Mouse (Mus musculus) spleen, adult 12 weeks (tissue): ENCODE measurements around the gene Eefsec.

ENCODE experiments used
- DNase-seq: peaks from one replicate; pipeline ENCODE4 v3.0.0; 2022; ENCODE audit warnings: low spot score

The Eefsec gene

DNA sequence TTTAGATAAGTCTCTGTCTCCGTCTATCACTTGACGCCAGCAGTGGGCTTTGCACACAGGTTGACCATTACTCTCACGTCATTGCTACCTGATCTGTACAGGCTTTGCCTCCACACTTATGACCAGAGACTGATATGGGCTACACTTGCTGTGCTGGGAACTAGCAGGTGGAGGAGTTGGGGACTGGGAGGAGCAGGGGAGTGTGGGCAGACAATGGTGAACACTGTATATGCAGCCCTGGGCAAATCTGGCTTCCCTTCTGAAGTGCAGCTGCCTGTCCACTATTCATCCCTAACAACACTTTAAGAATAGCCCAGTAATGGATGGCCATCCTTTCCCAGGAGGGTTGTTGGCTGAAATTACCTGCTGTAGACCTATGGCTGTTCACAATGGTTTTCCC lies 103.4 kb downstream of the Eefsec start:
- no peak for DNase-seq

DNA sequence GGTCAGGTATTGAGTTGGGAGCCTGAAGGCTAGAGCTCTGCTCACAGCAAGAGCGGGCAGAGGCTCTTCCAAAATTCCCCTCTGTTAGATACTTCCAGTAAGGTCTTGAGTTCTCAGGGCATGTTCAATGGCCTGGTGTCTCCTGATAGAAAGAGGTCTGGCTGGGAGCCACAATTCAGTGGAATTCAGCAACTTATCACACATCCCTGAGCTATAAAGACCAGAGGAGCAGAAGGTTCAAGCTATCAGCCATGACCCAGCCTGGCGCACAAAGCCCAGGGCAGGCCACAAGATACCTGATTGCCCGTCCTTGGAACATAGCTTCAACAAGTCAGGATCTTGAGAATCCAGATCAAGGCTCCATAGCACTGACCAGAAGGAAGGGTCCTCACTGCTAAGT lies 105.2 kb downstream of the Eefsec start:
- DNase-seq: peak; percentile 23

DNA sequence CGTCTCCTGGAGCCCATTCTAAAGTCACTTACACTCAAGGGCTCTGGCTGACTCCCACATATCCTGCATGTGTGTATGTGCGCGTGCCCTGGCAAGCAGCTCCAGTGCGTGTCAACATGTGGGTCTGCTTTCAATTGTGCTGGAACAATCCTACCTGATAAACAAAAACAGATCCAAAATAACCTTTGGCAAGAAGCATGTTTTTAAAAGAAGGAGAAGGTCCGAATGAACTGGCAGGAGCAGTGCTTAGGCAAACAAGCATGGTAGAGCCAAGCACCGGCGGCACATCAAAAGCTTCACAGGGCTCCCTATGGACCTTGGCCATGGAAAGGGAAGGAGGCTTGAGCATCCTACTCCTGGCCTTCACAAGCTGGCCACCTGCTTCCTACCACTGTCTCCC lies 105.6 kb downstream of the Eefsec start:
- DNase-seq: no peak

DNA sequence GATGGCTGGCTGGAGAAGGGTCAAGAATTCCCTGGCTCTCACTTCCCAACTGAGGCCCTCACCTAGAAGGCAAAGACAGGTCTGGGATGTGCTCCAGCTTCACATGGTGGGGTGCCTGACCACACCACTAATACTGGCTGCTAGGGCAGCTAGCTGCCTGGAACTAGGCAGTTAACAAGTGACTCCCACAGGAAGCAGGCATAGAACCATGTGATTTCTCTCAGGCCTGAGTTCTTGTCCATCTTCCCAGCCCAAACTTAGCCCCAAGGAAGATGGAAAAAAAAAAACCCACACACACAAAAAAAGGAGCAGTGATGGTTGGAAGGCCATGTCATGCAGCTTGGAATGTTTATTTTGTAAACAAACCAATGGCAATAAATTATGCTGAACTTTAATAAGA lies 117.0 kb downstream of the Eefsec start:
- DNase-seq: no peak

DNA sequence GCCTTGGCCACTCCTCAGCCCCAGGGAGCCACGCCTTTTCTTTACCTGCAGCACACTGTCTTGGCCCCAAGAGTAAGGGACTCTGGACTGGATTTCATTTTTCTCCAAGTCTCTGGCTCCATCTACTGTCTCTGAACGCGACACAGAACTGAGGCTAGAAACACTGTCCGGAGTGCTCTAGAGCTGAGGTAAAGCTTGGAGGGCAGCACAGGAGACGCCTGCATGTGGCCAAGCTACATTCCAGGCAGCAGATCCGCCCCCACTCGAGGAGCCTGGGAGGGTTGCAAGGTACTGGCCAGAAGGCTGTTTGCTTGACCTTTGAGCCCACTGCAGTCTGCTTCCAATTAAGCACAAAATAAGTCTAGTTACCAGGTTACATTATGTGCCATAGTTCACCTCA lies 124.5 kb downstream of the Eefsec start:
- no peak for DNase-seq

DNA sequence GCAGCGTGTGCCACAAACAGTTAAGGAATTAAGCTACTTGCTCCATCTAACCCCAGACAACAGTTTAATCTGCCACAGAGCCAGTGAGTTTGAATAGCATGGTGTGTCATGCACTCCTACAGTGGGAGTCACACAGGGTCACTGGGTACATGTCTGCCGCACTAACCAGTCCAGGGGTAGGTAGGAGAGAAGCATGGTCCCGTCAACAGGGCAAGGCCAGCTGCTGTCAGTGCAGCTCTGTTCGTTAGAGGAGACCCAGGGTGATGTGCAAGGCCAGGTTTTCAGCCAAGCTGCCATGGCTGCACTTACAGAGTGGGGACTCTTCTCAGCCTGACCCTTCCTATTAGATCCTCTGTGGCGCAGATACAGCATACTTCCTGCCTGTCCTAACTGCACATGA lies 125.1 kb downstream of the Eefsec start:
- DNase-seq: no peak

DNA sequence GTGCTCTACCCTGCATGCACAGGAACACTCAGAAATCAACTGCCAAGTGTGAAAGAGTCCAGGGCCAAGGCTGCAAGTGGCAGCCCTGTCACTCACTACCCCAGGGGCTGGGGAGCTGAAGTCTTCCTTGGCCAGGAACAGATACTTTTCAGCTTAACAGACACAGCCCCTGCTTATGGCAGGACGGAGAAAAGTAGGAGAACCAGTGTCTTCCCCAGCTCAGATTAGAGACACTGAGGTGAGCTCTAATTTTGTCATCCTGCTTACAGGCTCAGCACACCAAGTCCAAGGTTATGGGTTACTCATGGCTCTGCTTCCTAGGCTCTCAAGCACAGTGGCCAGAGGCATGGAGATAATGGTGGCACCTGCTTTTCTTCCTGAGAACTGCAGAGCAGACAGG lies 126.6 kb downstream of the Eefsec start:
- DNase-seq: no peak

DNA sequence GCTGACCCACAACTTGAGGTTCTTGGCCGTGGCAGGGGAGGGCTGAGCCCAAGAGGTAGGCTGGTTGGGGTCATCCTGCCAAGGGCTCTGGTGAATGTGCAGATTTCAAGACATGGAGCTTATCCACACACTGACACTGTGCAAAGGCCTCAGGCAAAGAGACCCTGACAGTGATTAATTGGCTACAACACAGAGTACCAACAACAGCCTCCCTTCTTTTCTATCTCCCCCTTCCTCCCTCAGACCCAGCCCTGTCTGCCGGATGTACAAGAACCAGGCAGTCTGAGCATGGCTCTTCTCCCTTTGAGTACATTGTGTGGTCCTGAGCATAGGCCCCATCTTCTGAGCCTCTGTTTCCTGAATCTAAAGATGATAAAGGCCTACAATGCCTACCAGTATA lies 131.0 kb downstream of the Eefsec start:
- DNase-seq: no peak

DNA sequence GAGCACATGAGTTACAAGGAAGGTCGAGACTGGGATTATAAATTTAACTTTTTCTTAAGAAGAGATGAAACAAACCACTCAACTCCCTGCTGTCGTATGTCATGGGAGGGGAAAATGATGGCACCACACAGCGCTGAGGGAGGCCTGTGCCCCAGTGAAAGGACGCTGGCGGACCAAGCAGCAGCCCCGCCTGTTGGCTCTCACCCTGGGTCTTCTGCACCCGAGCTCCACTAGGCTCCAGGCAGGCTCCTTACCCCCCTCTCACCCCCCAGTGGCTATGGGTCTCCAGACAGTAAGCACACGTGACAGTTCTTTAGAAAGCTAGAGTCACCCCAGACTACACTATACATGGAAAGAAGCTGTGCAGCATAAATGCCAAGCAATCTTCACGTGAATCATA lies 132.4 kb downstream of the Eefsec start:
- no peak for DNase-seq

DNA sequence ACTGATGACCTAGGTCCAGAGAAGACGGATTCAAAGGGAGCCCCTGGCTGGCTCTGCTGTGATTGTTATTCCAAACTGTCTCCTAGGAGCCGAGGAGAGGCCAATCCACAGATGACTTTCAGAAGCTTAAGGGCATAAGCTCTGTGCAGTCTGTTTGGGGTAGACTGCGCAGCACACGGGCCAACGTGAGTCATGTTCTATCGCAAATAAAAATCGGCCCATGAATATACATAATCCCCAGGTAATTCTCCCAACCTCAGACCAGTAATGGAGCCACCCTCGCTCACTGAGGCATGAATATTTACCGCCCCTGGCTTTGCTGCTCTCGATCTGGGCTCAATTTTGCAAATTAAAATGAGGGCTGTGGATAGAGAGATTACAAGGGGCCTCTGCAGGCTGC lies 134.7 kb downstream of the Eefsec start:
- DNase-seq: no peak

DNA sequence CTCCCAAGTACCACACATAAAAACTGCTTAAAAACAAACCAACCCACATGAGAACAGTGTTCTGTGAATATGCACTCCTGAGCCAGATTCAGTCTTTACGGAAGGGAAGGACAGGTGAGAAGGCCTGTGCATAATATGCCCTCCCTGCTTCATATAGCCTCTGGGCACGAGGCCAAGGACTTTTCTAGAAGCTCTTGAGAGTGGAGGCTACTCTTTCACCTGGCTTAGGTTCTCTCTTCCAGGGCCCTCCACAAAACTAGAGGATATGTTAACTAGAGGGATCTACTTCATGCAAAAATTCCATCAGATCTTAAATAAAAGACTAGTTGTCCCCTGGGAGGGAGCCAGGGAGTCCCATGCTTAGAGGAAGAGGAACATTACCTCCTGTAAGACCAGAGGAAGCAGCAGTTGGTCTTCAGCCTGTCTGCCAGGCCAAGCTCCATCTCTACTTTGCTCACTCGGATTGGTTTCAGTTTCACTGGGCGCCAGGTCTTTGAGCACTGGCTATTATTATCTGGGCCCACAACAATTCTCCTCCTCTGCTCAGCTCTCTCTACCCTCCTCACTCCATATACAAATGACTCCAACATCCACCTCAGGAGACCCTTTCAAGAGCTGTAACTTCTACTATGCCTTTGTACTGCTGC lies 140.1 kb downstream of the Eefsec start:
- DNase-seq: no peak

DNA sequence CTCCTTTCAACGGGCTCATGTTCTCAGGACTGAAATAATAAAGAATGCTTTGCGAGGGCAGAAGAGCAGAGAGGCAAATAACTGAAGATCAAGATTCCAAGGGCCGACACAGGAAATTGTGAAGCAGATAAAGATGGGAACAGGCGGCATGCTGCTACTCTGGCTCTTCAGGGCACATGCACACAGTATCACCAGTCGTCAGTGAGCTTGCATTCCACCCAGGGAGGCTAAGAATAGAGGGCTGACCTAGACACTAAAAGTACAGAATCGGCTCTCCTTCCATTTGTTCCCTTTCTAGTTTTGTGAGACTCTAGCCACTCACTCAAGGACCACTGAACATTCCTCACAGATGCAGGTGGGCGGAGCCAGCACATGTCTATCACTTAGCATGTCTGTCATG lies 145.1 kb downstream of the Eefsec start:
- no peak for DNase-seq

DNA sequence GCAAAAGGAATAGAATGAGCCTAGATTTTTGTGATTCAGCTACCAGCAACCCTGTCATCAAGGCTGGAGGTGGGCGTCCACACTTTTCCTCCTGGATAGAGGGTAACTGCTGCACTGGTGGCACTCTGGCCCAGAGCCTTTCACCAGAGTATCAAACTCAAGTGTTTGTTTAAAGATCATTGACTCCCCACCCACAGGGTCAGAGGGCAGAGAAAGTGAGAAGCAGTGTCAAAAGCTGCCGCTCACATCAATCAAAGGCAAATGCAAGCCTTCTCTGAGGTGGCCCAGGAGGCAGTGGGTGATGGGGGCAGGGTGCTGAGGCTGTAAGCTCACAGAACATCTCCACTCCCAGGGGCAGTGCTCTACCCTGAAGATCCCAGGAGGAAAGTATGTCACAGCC lies 146.8 kb downstream of the Eefsec start:
- no peak for DNase-seq

DNA sequence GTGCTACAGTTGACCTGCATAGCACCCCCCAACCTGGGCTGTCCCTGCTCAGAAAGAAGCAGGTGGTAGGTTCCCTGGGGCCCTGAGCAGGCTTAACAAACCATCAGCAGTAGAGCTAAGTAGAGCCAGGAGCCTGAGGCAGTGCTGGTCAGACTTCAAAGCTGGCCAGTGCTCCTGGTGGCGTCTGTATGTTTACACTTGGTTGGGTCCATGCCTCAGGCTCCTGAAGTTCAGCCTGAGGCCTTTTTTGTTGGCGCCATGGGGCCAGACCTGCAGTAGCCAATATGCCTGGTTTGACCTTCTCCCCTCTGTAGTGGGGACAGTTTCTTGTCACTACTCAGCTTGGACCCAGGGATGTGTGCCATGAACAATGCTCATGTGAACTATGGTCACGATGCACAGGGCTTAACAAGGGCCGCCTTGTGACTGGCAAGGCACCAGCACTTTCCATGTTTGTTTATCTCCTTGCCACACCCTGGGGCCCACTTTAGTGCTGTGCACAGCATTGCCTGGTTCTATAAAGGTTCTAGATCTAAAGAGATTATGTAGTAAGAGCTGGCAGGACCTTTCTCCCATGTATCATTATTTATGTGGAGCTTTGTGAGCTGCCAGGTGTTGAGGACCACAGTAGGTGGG lies 153.9 kb downstream of the Eefsec start:
- no peak for DNase-seq

DNA sequence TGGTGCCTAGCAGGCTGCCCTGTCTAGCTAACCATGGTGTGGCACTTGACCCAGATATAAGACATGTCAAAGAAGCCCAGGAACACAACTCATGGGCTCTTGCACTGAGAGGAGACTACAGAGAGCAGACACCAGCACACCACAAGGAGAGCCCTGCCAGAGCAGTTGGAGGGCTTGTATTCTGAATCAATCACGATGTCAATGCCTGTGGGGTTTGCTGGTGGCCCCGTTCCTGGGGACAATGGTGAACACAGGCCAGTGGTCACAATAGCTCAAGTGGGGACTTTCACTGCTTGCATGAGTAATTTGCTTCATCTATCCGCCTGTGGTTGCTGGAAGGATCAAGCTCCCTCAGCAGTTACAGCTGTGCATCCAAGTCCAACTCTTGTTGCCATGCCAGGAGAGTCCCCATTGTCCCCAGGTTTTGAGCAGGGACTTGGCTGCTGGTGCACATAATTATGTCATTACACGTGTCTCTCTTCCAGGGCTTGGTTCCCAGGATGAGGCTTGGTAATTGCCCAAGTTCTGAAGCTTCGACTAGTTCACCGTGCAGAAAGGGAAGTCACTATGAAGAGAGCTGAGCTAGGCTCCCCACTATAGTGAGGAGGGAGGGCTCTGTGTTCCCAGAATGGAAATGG lies 156.1 kb downstream of the Eefsec start:
- no peak for DNase-seq

DNA sequence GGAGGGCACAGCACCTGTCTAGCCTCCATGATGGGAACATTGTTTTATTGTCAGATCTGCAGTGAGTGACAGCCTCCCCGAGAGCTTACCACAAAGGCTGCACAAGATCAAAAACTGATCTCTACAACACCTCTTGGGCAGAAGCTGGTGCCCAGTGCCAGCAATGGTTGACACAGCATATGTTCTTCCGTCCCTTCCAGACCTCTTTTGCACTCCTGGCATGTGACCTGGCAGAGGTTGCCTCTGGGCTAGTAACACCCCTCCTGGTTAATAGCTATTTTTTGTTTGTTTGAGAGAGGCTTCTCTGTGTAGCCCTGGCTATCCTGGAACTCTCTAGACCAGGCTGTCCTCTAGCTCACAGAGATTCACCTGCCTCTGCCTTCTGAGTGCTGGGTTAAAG lies 168.2 kb downstream of the Eefsec start:
- DNase-seq: no peak

DNA sequence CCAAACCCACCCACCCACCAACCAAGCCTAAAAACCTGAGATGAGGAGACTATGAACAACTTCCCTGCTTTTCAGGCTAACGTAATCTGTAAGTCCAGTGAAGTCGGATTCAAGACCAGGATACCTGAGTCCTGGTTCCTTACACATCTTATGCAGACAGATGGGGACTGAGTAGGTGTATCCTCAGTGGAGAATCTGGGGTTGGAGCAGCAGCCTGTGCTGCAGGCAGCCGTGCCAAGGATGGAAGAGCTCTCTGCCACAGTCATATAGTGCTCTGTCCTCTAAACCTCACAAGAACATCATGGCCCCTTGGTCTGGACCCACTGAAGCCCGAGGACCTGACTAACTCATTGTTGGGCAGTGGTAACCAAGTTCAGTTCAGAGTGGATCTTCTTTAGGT lies 169.1 kb downstream of the Eefsec start:
- DNase-seq: no peak

DNA sequence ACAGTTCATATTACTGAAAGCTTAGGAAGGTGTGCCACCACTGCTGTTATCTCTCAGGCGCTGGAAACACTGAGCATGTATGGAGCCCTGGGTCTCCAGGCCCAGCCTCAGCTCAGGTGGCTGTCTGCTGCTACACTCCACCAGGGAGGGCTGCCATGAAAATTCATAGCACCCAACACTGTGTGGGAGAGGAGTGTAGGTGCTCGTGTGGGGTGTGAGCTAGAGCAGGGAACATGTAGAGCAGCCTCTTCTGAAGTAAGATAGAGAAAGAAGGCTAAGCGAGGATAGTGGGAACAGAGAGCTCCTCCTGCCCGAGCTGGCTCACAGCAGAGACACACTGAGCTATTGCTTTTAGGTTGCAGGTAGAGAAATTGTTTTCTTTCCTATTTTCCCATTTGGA lies 170.1 kb downstream of the Eefsec start:
- DNase-seq: no peak

DNA sequence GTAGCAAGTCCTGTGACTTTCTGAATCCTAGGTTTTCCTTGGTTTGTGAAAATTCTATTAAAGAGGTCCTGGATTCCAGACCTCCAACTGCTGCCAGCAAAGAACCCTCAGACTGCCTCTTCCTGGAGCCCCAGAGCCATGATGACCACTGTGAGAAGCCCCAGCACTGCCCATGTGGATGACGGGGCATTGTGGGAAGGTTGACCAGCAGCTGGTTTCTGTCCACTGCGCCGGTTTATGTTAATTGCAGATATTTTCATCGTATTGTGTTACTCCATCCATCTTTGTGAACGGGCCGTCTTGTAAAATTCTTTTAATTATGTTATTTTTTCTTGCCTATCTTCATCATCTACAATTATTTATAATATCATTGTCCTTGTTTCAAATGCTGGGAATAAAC lies 171.7 kb downstream of the Eefsec start:
- DNase-seq: no peak

DNA sequence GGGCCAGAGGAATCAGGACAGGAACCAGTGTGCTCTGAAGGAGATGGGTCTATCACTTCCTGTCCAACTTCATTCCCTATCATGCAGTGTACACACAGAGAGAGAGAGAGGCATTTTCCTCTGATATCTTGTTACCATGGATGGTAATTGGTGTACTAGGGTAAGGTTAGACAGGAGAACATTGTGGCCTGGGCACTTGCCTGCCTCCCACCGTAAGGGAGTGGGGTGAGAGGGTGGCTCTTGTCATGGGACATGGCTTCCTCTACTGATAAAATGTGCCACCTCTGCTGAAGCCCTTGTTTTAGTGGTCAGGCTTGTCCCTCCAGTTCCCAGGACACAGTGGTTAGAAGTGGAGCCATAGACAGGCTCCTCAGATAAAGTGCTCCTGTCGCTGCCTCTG lies 178.4 kb downstream of the Eefsec start:
- DNase-seq: no peak

DNA sequence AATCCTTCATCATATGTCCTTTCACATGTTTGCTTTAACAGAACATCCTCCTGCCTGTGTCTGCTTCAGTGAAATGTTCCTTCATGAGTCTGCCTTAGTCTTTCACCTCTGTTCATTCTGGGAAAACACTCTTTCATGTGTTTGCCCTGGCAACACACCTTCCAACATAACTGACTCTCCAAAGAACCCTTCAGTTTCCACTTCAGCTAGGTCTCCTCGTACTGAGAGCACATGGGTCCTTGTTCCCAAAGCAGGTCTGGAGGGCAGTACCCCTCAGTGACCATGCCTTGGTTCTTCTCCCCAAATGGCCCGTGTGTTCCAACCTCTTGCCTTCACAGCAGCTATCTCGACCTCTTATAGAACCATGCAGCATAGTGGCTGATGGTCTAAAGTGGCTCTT lies 179.3 kb downstream of the Eefsec start:
- no peak for DNase-seq

DNA sequence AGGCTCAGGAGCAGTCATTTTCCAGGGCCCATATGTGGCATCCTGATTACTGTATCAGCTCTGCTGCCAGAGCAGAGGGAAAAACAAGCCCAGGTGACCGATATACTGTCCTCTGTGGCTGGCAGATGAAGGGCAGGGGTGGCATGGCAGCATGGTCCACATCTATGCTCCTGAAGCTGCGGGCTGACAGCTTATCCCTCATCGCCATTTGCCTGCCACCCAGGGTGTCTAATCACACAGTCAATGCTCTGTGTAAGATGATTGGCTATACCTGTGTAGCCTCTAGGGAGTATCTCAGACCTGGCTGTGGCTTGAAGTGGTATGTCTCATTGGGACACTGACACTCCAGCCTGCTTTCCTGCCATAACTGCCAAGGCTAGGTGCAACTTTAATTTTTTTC lies 180.3 kb downstream of the Eefsec start:
- no peak for DNase-seq

DNA sequence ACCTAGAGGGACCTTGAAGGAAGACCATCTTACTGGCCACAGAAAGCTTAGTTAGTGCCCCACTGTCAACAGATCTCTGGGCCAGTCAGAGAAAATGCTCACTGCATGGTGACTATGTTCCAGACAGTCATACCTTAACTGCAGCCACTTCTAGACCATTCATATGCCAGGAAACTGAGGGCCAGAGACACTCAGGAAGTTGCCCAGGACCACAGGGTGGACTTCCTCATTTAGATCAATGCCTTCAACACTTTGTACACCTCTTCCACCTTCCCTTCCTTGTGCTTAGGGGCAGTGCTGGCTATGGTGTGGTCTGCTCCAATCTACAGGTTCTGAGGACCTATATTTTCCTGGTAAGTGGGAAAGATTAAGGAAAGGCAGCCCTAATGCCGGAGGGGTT lies 181.0 kb downstream of the Eefsec start:
- DNase-seq: no peak

DNA sequence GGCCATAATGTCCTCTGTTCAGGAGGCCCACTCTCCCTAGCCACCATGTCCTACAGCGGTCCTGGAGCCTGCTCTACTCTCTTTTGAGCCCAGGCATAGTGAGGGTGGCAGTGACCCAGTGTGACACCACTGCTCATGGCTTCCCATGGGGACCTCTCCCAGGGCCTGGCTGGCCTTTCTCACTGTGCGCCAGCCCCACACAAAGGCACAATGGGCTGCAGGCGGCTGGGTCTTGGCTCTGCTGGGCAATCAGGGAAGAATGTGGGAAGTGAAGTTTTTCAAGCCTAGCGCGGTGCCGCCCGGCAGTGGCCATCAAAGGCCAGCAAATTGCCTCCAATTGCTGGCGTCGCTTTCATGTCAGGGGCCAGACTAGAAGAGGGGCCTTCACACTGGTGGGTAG lies 184.2 kb downstream of the Eefsec start:
- DNase-seq: no peak
